Mouse (Mus musculus): ENCODE results near the gene Tex22.

Tex22 gene

DNA sequence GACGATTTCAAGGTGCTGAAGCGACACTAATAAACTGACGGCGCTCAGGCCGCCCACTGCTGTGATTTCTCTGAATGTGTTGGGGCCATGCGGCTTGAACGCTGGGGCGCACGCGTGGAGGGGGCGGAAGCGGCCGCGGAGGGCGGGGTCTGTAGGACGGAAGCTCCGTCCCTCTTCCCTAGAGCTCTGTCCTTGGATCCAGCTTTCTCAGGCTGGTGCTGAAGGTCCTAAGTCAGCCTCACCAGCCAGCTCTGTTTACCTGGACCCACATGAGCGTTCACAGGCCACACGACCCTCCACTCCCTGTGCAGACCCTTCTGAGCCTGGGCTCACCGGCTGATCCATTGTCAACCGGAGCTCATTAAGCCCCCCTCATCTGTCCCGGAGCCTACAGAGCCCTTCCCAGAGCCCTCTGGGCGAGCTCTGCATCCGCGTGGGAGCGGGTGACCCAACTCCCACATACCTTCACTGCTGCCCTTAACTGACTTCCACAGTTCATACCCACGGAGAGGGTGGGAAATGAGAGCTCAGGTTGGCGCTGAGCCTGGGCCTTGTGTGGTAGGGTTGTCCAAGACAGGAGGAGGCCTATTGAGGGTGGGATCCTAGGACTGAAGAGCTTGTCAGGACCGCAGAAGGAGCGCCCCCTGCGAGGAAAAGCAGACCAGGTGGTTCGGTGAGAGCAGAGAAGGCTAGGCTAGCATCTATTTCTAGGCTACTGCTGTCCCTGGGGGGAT lies at the start of gene Tex22:
Gene Tex22, plus strand, starts transcription at position 174 of the 734 bp plus-strand sequence.
- peak; percentile 88 for DNase-seq

DNA sequence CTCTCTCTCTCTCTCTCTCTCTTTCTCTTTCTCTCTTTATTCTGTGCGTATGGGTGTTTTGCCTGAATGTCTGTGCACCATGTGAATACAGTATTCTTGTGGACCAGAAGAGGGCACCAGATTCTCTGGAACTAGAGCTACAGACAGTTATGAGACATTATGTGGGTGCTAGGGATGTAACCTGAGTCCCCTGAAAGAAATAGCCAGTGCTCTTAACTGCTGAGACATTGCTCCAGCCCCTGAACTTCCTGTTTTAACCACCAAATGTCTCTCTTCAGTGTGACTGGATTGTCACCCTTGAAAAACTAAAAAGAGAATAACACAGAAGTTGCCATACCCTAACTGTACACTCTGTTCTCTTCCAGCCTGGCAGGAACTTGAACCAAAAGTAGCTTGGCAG lies 47.7 kb upstream of the Tex22 start:
- no peak for DNase-seq

DNA sequence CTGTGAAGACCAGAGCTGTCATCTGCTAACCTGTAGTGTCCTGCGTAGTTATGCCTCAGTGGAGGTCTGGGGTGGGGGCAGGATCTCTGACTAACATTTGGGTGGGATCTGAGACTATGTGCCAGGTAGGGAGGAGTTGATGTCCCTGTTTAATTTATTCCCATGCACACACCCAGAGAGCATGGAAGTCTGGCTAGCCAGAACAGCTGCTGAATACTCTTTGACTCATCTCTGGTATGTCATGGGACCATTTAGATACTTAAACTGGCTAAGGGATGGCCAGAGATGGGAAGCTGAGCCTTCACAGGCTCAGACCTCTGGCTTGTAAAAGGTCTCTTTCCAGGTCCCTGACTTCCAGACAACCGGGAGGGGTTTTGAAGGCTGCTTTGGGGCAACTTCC lies 46.8 kb upstream of the Tex22 start:
- no peak for DNase-seq

DNA sequence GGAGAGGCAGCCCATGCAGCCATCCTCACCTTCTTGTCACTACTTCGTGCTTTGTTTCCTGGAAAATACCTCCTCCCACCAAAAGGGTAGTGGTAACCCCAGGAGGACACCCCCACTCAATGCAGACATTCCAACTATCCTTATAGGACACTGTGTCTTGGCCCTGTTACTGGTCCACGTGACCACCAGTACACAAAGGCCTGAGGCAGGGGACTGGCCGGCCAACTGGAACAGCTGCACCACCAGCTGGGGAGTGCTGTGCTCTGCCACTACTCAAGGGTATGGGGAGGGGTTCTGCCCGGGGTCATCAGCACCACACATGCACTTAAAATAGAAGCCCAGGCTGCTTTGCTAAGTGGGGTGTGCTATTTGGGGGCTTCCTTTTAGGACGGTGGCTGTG lies 46.2 kb upstream of the Tex22 start:
- no peak for DNase-seq

DNA sequence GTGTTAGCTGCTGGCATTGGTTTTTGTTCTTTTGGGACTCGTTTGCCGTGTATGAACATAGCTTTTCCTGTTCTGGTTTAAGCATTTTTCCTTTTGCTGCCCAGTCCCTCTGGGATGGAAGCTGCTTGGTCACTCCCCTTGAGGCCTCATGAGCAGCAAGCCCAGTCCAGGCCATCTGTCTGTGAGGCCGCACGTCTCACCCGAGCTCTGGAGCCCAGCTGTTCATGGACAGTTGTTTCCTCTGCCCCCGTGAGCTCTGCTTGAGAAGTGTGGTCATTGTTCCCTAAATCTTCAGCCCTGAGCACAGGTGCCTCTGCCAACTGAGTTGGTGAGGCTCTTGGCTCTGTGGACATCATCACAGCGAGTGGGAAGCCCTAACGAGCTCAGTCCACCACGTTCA lies 45.4 kb upstream of the Tex22 start:
- no peak for DNase-seq

DNA sequence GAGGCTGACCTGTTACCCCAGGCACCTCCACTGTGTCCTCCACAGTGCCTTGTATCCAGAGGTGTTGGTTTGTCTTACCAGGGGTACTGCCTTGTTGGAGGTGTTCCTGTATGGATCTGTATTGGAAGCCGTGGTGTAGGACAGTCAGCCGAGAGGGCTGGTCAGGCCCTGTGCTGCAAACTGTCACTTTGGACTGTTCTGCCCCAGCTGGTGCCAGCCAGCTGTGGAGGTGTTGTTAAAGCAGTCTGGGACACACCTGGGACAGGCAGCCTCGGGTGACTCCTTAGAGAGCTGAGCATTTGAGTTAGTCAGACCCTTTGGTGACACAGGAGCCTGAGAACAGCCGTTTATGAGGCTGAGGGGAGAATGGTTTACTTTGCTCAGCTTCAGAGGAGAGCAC lies 44.3 kb upstream of the Tex22 start:
- DNase-seq = no peak

DNA sequence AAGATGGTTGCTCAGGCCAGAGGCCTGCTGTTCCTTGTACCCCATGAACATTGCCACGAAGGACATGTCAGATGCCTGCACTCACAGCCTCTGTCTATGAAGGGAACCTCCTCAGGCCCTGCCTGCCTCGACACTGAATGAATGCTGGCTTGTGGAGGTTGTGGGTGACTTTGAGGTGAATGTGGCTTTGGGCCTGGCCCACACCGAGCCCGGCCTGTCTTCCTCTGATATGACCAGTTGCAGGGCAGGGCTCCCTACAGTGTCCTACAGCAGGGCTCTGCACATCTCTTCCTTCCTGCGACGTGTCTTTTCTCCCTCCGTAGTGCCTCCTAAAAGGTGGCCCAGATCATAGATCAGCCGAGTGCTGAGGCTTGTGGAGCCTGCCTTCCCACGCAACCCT lies 43.3 kb upstream of the Tex22 start:
- DNase-seq = no peak

DNA sequence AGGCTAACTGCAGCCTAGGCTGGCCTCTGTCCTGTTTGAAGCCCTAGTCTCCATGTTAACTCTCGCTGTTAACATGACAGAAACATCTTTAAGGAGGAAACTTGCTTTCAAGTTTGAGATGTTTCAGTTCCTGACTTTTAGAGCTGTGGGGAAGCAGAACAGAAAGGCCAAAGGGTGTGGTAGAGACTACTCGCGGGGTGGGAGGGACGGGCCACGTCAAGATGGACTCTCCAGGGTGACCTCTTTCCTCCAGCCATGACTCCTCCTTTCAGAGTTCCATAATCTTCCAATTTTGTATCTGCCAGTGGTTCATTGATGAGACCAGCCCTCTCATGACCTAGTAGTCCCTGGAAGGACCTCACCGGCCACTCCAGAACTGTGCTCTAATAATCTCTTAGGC lies 42.9 kb upstream of the Tex22 start:
- DNase-seq = no peak

DNA sequence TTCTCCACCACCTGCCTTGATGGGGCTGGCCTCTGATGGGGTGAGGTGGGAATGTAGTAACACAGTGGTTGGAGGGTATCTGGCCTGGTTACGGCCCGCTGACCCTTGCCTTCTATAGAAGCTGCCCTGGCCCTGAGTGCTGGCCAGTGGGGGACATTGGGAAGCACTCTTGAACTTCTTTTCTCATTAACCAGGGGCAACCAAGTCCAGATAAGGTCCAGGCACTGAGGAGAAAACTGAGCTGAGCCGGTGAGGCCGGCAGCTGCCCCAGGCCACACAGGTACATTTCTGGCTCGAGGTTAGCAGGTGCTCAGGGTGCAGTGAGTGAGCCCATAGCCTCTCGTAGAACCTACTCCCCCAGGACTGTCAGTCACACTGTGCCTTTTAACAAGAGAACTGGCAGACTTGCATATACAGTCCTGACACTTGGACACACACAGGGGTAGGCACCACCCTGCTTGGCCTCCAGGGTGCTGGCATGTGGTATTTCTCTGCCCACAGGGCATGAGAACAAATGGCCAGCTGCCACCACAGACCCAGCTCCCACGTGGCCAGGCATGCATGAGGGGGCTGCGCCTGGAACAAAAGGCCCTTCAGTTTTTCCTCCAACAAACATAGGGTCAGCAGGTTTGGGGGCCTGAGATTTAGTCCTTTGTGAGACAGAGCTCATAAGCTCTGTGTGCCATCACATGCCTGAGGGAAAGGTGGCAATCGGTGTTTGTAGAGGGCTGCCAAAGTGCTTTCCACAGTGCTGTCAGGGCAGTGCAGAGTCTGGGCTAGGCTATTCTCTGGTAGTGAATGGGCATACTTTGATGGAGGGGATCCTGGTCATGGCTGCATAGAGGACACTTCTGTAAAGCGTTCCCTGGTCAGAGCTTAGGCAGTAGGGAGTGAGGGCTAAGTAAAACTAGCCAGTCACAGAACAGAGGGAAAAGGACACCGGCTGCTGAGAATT lies 41.7 kb upstream of the Tex22 start:
- DNase-seq = no peak

DNA sequence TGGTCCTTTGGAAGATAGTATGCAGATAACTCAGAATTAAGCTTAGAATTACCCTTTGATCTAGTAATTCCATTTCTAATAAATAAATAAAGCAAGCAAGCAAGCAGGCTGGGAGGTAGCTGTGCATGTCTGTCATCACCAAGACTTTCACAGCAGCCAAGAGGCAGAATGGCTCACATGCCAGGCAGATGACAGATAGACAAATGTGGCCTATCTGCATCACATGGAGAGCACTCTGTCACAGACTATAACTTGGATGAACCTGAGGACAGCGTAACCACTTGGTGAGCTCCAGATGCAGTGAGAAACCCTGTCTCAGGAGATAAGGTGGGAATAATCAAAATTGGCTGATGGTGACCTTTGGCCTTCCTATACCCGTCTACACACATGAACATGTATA lies 39.2 kb upstream of the Tex22 start:
- DNase-seq = no peak

DNA sequence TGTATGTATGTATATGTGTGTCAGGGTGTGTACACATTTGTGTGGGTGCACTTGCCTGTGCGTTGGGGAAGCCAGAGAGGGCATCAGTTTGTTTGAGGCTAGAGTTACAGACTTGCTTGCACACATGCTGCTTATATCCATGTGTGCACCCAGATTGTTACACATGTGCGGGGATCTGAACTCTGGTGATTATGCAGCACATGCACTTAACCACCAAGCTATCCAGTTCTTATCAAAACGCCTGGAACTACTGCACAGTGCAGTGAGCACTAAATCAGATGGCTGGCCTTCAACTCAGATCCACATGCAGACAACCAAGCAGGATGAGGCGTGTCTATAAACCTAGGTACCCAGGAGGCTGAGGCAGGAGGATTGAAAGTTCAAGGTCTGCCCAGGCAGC lies 37.3 kb upstream of the Tex22 start:
- no peak for DNase-seq

DNA sequence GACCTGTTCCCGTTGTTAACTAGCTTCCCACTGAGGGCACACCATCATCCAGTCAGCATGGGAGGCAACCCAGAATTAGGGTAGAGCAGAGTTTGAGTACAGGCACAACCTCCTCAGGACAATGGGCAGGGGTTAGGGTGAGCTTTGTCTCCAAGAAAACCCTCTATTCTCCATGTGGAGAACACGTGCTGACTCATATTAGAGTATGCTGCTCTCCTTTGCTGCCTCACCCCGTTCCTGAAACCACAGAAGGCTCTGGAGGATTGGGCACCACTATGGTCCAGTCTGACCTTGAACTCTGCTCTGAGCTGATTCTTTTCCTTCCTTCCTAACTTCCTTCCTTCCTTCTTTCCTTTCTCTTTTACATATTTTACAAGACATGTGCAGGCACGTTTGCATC lies 35.9 kb upstream of the Tex22 start:
- no peak for DNase-seq

DNA sequence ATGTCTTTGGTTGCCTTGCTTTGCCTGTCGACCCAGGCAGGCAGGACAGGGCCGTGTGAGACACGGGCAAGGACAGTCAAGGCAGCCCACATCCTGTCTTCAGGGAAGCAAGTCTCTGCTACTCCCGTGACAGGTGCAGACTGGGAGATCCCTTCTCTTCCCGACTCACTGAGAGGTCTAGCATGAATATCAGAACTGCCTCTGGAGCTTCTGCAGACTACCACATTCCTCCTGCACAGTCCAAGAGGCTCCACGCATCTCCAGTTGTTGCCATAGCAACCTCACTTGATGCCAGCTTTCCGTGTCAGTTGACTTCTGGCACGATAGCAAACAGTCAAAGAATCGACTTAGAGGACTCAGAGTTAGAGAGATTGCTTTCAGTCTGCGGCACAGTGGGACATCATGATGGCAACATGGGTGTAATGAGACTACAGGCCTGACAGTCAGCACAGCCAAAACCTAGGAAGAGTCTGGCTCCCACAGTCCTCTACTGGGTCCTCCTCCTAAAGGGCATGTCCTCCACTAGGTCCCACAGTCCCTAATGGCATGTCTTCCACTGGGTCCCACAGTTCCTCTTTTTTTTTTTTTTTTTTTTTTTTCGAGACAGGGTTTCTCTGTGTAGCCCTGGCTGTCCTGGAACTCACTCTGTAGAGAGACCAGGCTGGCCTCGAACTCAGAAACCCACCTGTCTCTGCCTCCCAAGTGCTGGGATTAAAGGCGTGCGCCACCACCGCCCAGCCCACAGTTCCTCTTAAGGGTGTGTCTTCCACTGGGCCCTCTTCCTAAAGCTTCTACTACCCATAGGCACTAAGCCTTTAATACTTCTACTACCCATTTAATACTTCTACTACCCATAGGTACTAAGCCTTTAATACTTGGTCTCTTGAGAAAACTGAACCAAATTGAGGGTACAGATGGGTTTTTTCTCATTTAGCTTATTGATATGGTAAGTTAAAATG lies 32.5 kb upstream of the Tex22 start:
- DNase-seq = peak; percentile 33

DNA sequence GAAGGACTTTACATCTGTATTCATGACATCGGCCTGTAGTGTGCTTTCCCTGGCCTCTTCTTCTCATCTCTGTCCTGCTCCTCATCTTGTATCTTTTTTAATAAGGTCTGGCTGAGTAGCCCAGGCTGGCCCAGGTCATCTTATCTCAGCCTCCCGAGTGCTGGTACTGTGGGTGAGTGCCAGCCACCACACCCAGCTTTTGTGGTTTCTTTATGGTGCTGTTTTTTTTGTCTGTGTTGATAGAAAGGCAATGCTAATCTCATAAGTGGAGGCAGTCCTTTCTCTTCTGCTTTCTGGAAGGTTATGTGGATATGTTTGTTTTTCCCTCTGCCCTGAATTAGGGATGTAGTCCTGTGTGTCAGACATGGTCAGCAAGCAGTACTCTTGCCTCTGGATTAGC lies 31.8 kb upstream of the Tex22 start:
- no peak for DNase-seq

DNA sequence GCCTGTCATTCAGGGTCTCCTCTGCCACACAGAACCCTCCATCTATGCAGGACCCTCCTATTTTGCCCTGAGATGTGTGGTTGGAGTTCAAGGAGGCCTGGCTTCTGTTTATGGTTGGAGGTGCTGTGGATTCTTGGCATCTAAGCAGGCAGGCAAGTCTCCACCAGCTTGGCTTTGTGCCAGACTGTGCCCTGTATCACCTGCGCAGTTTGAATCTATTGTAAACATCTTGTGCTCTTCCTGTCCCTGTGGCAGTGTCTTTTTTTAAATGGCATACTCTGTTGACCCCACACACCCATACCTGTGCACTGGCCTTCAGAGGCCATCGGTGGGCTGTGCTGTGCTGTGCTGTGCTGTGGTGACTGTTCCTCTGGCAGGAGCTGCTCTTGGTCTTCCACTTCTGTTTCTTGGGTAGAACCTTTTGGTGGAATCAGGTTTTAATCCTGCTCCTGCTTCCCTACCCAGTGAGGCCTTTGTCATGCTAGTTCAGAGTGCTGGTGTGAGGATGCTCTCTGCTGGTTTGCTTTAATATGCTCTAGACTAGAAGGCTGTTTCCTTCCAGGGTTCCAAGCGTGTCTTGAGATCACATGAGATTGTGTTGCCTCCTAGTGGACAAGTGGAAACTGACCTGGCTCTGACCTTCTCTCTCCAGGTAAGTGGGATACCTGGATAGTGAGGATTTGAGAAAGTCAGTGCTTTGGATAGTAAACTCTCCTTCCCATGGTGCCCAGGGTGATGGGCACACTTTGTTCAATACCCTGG lies 29.2 kb upstream of the Tex22 start:
- peak; percentile 52 for DNase-seq

DNA sequence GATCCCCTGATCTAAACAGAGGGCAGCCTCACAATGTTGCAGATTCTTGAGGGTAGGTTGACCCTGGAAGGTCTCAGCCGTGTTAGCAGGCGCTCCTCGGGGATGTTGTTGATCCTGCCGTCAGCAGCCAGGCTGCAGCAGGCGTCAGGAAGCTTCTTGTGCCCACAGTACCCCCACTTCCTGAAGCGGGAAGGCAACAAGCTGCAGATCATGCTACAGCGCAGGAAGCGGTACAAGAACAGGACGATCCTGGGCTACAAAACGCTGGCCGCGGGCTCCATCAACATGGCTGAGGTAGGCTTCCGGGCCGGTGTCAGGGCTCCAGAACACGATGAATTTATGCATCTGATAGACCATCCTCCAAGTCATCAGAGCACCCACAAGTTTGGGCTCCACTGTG lies 27.4 kb upstream of the Tex22 start:
- peak; percentile 72 for DNase-seq

DNA sequence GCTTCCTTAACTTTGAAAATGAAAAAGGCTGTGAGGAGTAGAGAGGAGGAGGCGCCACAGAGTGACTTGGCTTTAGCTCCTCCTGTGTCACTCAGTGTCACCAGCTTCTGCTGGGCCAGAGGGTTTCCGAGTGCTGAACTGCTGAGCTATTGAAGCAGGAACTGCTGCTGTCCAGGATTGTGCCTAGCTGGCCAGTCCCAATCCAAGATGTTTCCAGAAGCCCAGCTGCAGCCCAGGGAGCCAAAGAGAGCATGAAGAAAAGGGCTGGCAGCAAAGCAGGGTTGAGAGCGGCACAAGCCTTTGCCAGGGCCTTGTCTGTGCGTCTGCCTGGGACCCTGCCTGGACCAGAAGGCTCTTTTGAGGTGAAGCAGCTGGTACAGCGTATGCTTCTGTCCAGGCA lies 26.2 kb upstream of the Tex22 start:
- DNase-seq = no peak

DNA sequence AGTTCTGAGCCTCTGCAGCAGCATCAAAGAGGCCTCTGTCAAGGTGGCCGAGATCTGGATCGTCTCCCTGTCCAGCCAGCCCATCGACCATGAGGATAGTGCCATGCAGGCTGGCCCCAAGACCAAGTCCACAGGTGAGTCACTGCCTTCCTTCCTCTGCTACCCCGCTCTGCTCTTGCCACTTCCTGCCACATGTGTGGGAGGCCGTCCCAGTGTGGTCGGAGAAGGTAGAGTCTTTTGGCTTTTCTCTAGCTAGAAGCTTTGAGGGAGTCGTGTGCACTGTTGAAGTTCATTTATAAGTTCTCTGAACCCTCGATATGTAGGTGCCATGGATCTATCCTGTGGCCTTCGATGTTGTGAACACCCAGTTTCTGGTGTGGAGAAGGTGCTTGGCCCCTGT lies 24.5 kb upstream of the Tex22 start:
- DNase-seq = peak; percentile 78

DNA sequence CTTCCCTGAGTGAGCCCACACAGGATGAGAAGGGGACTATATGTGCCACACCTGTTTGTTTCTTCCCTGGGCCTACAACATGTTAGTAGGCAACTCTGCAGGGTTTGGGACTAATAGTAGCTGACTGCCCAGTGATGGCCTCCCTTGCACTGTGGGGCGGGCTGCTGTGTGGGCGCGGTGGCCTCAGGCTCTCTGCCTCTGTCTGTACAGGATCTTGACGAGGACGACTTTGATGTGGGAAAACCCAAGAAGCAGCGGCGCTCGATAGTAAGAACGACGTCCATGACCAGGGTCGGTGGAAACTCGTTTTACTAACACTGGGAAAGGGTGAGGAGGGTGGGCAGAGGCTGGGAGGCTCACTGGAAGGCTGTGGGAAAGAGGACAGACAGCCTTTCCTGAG lies 23.6 kb upstream of the Tex22 start:
- peak; percentile 52 for DNase-seq

DNA sequence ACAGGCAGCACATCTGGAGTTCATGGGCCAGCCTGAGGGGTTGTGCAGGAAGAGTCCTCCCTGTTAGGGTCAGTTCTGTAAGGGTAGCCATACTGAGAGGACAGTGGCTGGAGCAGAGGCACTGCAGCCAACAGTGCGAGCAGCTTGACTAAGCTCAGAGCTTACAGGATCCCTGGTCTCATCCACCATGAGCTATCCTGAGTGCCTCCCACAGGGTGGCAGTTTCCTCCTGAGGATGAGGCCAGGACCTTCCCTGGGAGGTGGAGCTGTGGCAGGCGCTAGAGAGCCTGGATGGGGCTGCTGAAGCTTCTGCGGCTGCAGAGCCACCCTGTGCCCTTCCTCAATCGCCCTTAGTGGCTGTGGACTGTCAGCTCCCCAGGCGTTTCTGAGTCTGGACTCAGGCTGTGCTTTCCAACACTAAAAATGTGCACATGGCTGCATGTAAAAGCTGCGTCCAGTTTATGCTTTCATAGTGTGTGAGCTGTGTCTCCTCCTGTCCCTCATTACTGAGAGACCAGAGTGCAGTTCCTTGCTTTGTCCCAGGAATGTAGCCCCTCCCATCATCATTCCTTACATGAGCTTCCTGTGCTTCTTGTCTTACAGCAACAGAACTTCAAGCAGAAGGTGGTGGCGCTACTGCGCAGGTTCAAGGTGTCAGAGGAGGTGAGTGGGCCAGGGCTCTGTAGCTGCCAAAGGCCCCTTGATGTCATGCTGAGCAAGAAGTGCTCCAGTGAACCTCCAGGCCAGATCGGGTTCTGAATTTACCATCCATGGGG lies 22.5 kb upstream of the Tex22 start:
- DNase-seq = no peak

DNA sequence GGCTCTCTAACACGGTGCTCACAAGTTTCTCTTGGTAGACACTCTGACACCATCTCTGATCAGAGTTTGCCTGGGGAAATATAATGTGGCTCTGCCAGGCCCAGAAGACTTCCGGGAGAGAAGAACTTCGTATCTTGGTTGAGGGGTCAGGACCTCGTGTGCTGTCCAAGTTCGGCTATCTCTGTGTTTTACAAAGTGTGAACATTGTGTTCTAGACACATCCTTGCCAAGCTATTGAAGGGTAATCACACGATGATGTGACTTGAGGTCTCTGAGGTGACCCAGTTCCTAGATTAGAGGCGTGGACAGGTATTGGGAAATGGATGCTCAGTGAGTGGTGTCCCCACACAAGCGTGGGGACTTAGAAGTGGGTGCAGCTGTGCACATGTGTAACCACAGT lies 18.2 kb upstream of the Tex22 start:
- DNase-seq = no peak

DNA sequence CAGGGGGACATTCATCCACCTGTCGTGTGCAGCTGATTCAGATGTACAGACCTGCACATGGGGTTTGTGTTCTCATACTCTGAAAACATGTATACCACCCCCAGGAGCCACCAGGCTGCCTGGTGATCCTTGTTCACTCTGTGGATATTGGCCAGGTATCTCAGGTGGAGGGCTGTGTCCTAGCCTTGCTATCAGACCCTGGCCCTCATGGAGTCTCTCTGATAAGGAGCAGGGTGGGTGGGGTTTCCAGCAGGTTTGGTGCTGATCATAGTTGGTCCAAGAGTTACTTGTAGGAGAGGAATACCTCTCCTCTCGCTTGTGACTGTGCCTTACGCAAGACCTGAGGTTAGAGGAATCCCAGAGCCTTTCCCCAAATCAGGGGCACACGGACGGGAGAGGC lies 14.1 kb upstream of the Tex22 start:
- DNase-seq = no peak

All from thymus, postnatal 14 days (tissue).